Mouse (Mus musculus): ENCODE data around the gene Hist2h2be.
"Not testable (repeated sequence)": the region's sequence is repeated elsewhere in the genome, so short reads cannot be mapped to it uniquely, and the experiment has no call there.

DNA sequence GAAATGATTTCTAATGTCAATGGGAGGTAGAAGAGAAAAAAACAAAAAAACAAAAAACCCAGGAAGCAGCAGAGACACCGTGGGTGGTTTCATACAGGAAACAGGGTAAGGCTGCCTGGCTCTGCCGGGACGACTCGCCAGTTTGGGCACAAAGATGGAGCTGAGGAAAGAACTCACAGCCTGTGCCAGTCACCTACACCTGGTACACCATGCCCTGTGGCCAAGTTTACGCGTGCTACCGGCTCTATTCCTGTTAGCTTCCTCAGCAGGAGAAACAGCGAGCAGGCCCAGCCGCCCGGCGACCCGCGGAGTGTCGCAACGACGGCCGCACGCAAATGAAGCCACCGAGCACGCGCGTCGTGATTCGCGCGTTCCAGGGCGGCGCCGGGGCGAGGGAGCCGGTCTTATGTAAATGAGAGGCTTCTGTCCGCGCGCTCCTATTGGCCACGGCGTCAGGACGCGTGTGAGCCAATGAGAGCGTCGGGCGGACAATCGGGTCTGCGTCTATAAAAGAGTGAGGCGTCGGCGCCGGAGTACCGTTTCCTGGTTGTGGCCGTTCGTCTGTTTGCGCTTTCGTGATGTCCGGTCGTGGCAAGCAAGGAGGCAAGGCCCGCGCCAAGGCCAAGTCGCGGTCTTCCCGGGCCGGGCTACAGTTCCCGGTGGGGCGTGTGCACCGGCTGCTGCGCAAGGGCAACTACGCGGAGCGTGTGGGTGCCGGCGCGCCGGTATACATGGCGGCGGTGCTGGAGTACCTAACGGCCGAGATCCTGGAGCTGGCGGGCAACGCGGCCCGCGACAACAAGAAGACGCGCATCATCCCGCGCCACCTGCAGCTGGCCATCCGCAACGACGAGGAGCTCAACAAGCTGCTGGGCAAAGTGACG, 24.3 kb downstream of the Hist2h2be start, which contains the start of gene Hist2h2aa1:
- TF ChIP-seq CTCF (IDR thresholded peaks at IDR 0.05; ENCODE audit: borderline replicate concordance, extremely low read depth, insufficient read depth, insufficient read length); POLR2A (IDR thresholded peaks at IDR 0.05; ENCODE audit: borderline replicate concordance, extremely low read depth, insufficient read depth, insufficient read length, poor library complexity, severe bottlenecking): not testable (repeated sequence)
